Mouse (Mus musculus) c-Kit-positive CD71-negative TER-119-negative erythroid progenitor cells, embryonic 14.5 days (primary cell): ENCODE results near the gene Icam4.

Source experiments
- DNase-seq: peaks from one replicate; pipeline ENCODE4 v3.0.0-alpha.2; 2013; ENCODE audit warnings: low read depth

Gene Icam4

GRCm38 (mm10) chr9:21012368-21012767 is 16.8 kb upstream of the Icam4 start:
- DNase-seq: no peak

GRCm38 (mm10) chr9:21014691-21015570 is 14.2 kb upstream of the Icam4 start:
- DNase-seq: no peak

- no peak for DNase-seq
Observed at GRCm38 (mm10) chr9:21015571-21016130, 13.5 kb upstream of the Icam4 start, which contains the start of gene Icam1. Gene Icam1 (plus strand): TSS chr9:21015985.

GRCm38 (mm10) chr9:21016331-21017176 is 12.6 kb upstream of the Icam4 start:
- no peak for DNase-seq

- no peak for DNase-seq
Observed at GRCm38 (mm10) chr9:21017177-21017575, 12.0 kb upstream of the Icam4 start.

GRCm38 (mm10) chr9:21018600-21018999 is 10.6 kb upstream of the Icam4 start:
- no peak for DNase-seq

GRCm38 (mm10) chr9:21021363-21021762 is 7.8 kb upstream of the Icam4 start:
- DNase-seq: no peak

- no peak for DNase-seq
Observed at GRCm38 (mm10) chr9:21022288-21022687, 6.9 kb upstream of the Icam4 start.

- no peak for DNase-seq
Observed at GRCm38 (mm10) chr9:21022726-21023125, 6.4 kb upstream of the Icam4 start.

GRCm38 (mm10) chr9:21025258-21025810 is 3.8 kb upstream of the Icam4 start:
- DNase-seq: no peak

GRCm38 (mm10) chr9:21026849-21027248 is 2.3 kb upstream of the Icam4 start:
- no peak for DNase-seq

- DNase-seq: no peak
Observed at GRCm38 (mm10) chr9:21027774-21028290, 1.3 kb upstream of the Icam4 start.

- DNase-seq: no peak
Observed at GRCm38 (mm10) chr9:21028560-21029110, 538 bp upstream of the Icam4 start.

- DNase-seq: no peak
Observed at GRCm38 (mm10) chr9:21030055-21030600, 955 bp downstream of the Icam4 start.

- DNase-seq: peak; percentile 94
Observed at GRCm38 (mm10) chr9:21030781-21031250, 1.6 kb downstream of the Icam4 start.

GRCm38 (mm10) chr9:21031251-21031895 is 2.2 kb downstream of the Icam4 start:
- DNase-seq: no peak

GRCm38 (mm10) chr9:21031896-21032351 is 2.8 kb downstream of the Icam4 start, which contains the start of gene Icam5:
Gene Icam5 (plus strand): TSS chr9:21032073.
- no peak for DNase-seq

GRCm38 (mm10) chr9:21032491-21032890 is 3.3 kb downstream of the Icam4 start:
- DNase-seq: no peak

GRCm38 (mm10) chr9:21033136-21033535 is 4.0 kb downstream of the Icam4 start:
- DNase-seq: peak; percentile 84

GRCm38 (mm10) chr9:21034481-21035085 is 5.4 kb downstream of the Icam4 start:
- DNase-seq: no peak
